ENCODE assay signal across 11 mouse cellular contexts in genomic region chr7:34918416-34918815, GRCm38 (mm10). TPM values are rescaled to one million over a fixed set of nuclear protein-coding genes. Genes with fewer than 3 reads are reported as not detected.
A peak's percentile ranks its signal among the peaks of the same experiment; 100 is the strongest.
DNase-seq lines count a peak whose midpoint lies in the region; ATAC-seq and TF ChIP-seq lines count a peak whose summit lies in the region.
"Had no signal": no experiment of that assay in that cellular context is flagged by ENCODE, and none has a peak within 500 bp of the region (broad histone marks: within the 10 kb centered on the region; RNA-seq: fewer than 3 reads in every experiment).

No protein-coding gene starts in this region.

- DNase-seq in heart, adult 11 months, result peak; percentile 99
- DNase-seq in midbrain, embryonic 11.5 days (ENCODE audit: low spot score, missing footprints), result peak; percentile 67
- no peak for DNase-seq in midbrain, embryonic 14.5 days
- peak; percentile 22 for DNase-seq in lung, postnatal 0 days (ENCODE audit: low spot score)
- peak; percentile 66 for DNase-seq in splenic B cell, adult 2 months (ENCODE audit: low read depth, low spot score)
- DNase-seq in adrenal gland, adult 2 months, result no peak
- DNase-seq in adipocyte (ENCODE audit: low spot score), result no peak
- DNase-seq: cerebellum, adult 18-20 months had no signal

- TF ChIP-seq CTCF in lung, postnatal 0 days (IDR thresholded peaks at IDR 0.05), result no peak

- no peaks in the 10 kb centered on the region for H3K9me3 ChIP-seq in heart, embryonic 11.5 days (replicated peaks; ENCODE audit: control insufficient read depth, low read length)
- no peaks in the 10 kb centered on the region for H3K9me3 ChIP-seq in midbrain, embryonic 11.5 days (ENCODE audit: control insufficient read depth, low read length)
- no peaks in the 10 kb centered on the region for H3K9me3 ChIP-seq in midbrain, embryonic 14.5 days (ENCODE audit: control insufficient read depth, low read length)
- H3K9me3 ChIP-seq in lung, postnatal 0 days (ENCODE audit: low read length), result no peaks in the 10 kb centered on the region
- H3K9me3 ChIP-seq: hindbrain, embryonic 13.5 days; limb, embryonic 15.5 days had no signal

- H3K4me1 ChIP-seq in heart, embryonic 11.5 days (ENCODE audit: control insufficient read depth, insufficient read depth, low read length), result no peaks in the 10 kb centered on the region; the same call in 1 of the 2 replicates
- no peaks in the 10 kb centered on the region; the same call in 1 of the 2 replicates for H3K4me1 ChIP-seq in midbrain, embryonic 11.5 days (ENCODE audit: control insufficient read depth, insufficient read depth, low read length)
- no peaks in the 10 kb centered on the region for H3K4me1 ChIP-seq in midbrain, embryonic 14.5 days (ENCODE audit: control insufficient read depth, insufficient read depth, low read length)
- no peaks in the 10 kb centered on the region for H3K4me1 ChIP-seq in lung, postnatal 0 days (ENCODE audit: insufficient read depth, low read depth, low read length)

- no peak for TF ChIP-seq EP300 in lung, postnatal 0 days (IDR thresholded peaks at IDR 0.05)

- H3K27me3 ChIP-seq in heart, embryonic 11.5 days (ENCODE audit: control insufficient read depth, insufficient read depth, low read length), result no peaks in the 10 kb centered on the region
- H3K27me3 ChIP-seq in midbrain, embryonic 11.5 days (ENCODE audit: control insufficient read depth, insufficient read depth, low read length), result no peaks in the 10 kb centered on the region
- no peaks in the 10 kb centered on the region for H3K27me3 ChIP-seq in midbrain, embryonic 14.5 days (ENCODE audit: control insufficient read depth, insufficient read depth, low read length)
- no peaks in the 10 kb centered on the region for H3K27me3 ChIP-seq in lung, postnatal 0 days (replicated peaks; ENCODE audit: insufficient read depth, low read length)
- no peaks in the 10 kb centered on the region for H3K27me3 ChIP-seq in splenic B cell, adult 2 months (ENCODE audit: control insufficient read depth, insufficient read depth, low read length, poor library complexity, severe bottlenecking)
- H3K27me3 ChIP-seq: hindbrain, embryonic 13.5 days; limb, embryonic 15.5 days had no signal

- no peak overlapping the region for H3K4me3 ChIP-seq in heart, embryonic 11.5 days (ENCODE audit: low read depth, low read length)
- no peak overlapping the region for H3K4me3 ChIP-seq in midbrain, embryonic 11.5 days (ENCODE audit: low read depth, low read length)
- H3K4me3 ChIP-seq in midbrain, embryonic 14.5 days (replicated peaks; ENCODE audit: low read depth, low read length), result no peak overlapping the region
- H3K4me3 ChIP-seq in lung, postnatal 0 days (ENCODE audit: low read depth, low read length), result no peak overlapping the region
- H3K4me3 ChIP-seq: hindbrain, embryonic 13.5 days; limb, embryonic 15.5 days had no signal

- no peak for ATAC-seq in heart, embryonic 11.5 days (replicated peaks; ENCODE audit: insufficient number of reproducible peaks, low FRiP score, low TSS enrichment)
- ATAC-seq in midbrain, embryonic 11.5 days (ENCODE audit: low FRiP score), result no peak
- ATAC-seq in midbrain, embryonic 14.5 days (ENCODE audit: low FRiP score, low TSS enrichment), result no peak
- peak; percentile 20; the same call in 1 of the 2 replicates for ATAC-seq in lung, postnatal 0 days

- H3K27ac ChIP-seq in heart, embryonic 11.5 days (ENCODE audit: low read depth, low read length), result no peak overlapping the region
- H3K27ac ChIP-seq in midbrain, embryonic 11.5 days (ENCODE audit: low read depth, low read length), result no peak overlapping the region
- no peak overlapping the region for H3K27ac ChIP-seq in midbrain, embryonic 14.5 days (replicated peaks; ENCODE audit: low read depth, low read length)
- no peak overlapping the region for H3K27ac ChIP-seq in lung, postnatal 0 days (ENCODE audit: low read length)
- H3K27ac ChIP-seq: hindbrain, embryonic 13.5 days; limb, embryonic 15.5 days had no signal

- no peaks in the 10 kb centered on the region for H3K36me3 ChIP-seq in heart, embryonic 11.5 days (ENCODE audit: control insufficient read depth, insufficient read depth, low read length)
- H3K36me3 ChIP-seq in midbrain, embryonic 11.5 days (ENCODE audit: control insufficient read depth, insufficient read depth, low read length), result no peaks in the 10 kb centered on the region
- no peaks in the 10 kb centered on the region for H3K36me3 ChIP-seq in midbrain, embryonic 14.5 days (ENCODE audit: control insufficient read depth, insufficient read depth, low read length)
- H3K36me3 ChIP-seq in lung, postnatal 0 days (ENCODE audit: insufficient read depth, low read length), result no peaks in the 10 kb centered on the region
- H3K36me3 ChIP-seq in splenic B cell, adult 2 months (ENCODE audit: control insufficient read depth, insufficient read depth, low read length, poor library complexity, severe bottlenecking), result no peaks in the 10 kb centered on the region
- H3K36me3 ChIP-seq: hindbrain, embryonic 13.5 days had no signal

- H3K4me2 ChIP-seq in heart, embryonic 11.5 days, result no peak overlapping the region
- no peak overlapping the region for H3K4me2 ChIP-seq in midbrain, embryonic 11.5 days
- H3K4me2 ChIP-seq in midbrain, embryonic 14.5 days (ENCODE audit: low read length), result no peak overlapping the region
- no peak overlapping the region for H3K4me2 ChIP-seq in lung, postnatal 0 days (replicated peaks; ENCODE audit: low read depth, low read length)
- H3K4me2 ChIP-seq: hindbrain, embryonic 13.5 days; limb, embryonic 15.5 days had no signal

- H3K9ac ChIP-seq in heart, embryonic 11.5 days (ENCODE audit: low read depth, low read length), result no peak overlapping the region
- no peak overlapping the region for H3K9ac ChIP-seq in midbrain, embryonic 11.5 days (ENCODE audit: low read length)
- no peak overlapping the region for H3K9ac ChIP-seq in midbrain, embryonic 14.5 days (replicated peaks; ENCODE audit: low read length)
- no peak overlapping the region for H3K9ac ChIP-seq in lung, postnatal 0 days (replicated peaks; ENCODE audit: low read depth)
- H3K9ac ChIP-seq: hindbrain, embryonic 13.5 days; limb, embryonic 15.5 days had no signal

- 70% methylated on average over 8 of the region's 8 CpGs for WGBS in heart, embryonic 11.5 days (ENCODE audit: insufficient replicate concordance)
- 83% methylated on average over 8 of the region's 8 CpGs for WGBS in midbrain, embryonic 11.5 days
- WGBS in midbrain, embryonic 14.5 days, result 85% methylated on average over 8 of the region's 8 CpGs
- 69% methylated on average over 8 of the region's 8 CpGs for WGBS in lung, postnatal 0 days

RNA-seq across cellular contexts. Expression of gene Pepd, which starts 6.2 kb away (rescaled TPM):
- 53.9 and 54.0 TPM in 2 replicates for polyA plus RNA-seq in heart, embryonic 11.5 days (2014; fragmentation: Nextera tagmentation; extraction: Ambion mirVana)
- polyA plus RNA-seq in midbrain, embryonic 11.5 days (2014; fragmentation: Nextera tagmentation; extraction: Ambion mirVana), result 64.9 and 67.3 TPM in 2 replicates
- 57.2 and 62.4 TPM in 2 replicates for polyA plus RNA-seq in midbrain, embryonic 14.5 days (2014; fragmentation: Nextera tagmentation; extraction: Ambion mirVana)
- polyA plus RNA-seq in lung, postnatal 0 days (2015; fragmentation: Nextera tagmentation; extraction: Ambion mirVana), result 44.5 and 54.8 TPM in 2 replicates
- total RNA-seq in adrenal gland, adult 2 months (2021), result 100 to 1,000 TPM; 112 to 141 TPM
- 86.4 and 144 TPM in 2 replicates for polyA plus RNA-seq in adrenal gland, adult 2 months (2012; rRNA removed)

Comparison
In these comparisons a context has a peak if more than half of its experiments do, and no peak if none do; other contexts are left out.
1. DNase-seq: peak in heart, adult 11 months (single experiment), midbrain, embryonic 11.5 days (single experiment), lung, postnatal 0 days (single experiment) and splenic B cell, adult 2 months (single experiment); none in midbrain, embryonic 14.5 days (single experiment), adrenal gland, adult 2 months (single experiment) and adipocyte (single experiment).